Mouse (Mus musculus): ENCODE measurements around the gene Dcbld1. TPM values are rescaled to one million over a fixed set of nuclear protein-coding genes. Genes with fewer than 3 reads are reported as not detected.

The Dcbld1 gene
- 4.8 and 5.7 TPM in 2 replicates for polyA plus RNA-seq (2015; fragmentation: Nextera tagmentation; extraction: Ambion mirVana)

- Histone ChIP-seq H3K9me3 (replicated peaks) (no peaks in the 10 kb centered on the region), H3K4me1 (replicated peaks) (peaks cover 22% of the 10 kb centered on the region), H3K27me3 (peaks cover 19% of the 10 kb centered on the region), H3K4me2 (peak within 1 kb of the TSS; percentile 91), H3K36me3 (no peaks in the 10 kb centered on the region), H3K27ac (peak within 1 kb of the TSS; percentile 29), H3K9ac (peak within 1 kb of the TSS; percentile 77), H3K4me3 (replicated peaks) (peak within 1 kb of the TSS; percentile 69)
- ATAC-seq (ENCODE audit: low read depth): peak; percentile 90
- DNase-seq: peak; percentile 35
- WGBS (ENCODE audit: insufficient replicate concordance): under 1% methylated on average over 58 of the region's 60 CpGs
These were observed at the start of gene Dcbld1 for GRCm38 (mm10) chr10:52233301-52233968. Gene Dcbld1 (plus strand): TSS chr10:52233619.

- no peaks in the 10 kb centered on the region for H3K4me1 ChIP-seq (replicated peaks)
- ATAC-seq (ENCODE audit: low read depth) (no peak), DNase-seq (no peak)
- no peaks in the 10 kb centered on the region for H3K36me3 ChIP-seq
- no peaks in the 10 kb centered on the region for H3K9me3 ChIP-seq (replicated peaks)
- no peak overlapping the region for H3K9ac ChIP-seq
- no peak overlapping the region for H3K4me2 ChIP-seq
- WGBS (ENCODE audit: insufficient replicate concordance): 59% methylated on average over 4 of the region's 4 CpGs
- no peaks in the 10 kb centered on the region for H3K27me3 ChIP-seq
- H3K27ac ChIP-seq: no peak overlapping the region
- no peak overlapping the region for H3K4me3 ChIP-seq (replicated peaks)
These were observed 47.5 kb upstream of the Dcbld1 start for GRCm38 (mm10) chr10:52185900-52186299.

GRCm38 (mm10) chr10:52194957-52195852 is 38.2 kb upstream of the Dcbld1 start, which contains the start of gene Ros1:
Gene Ros1 (minus strand): TSS chr10:52195244.
- Histone ChIP-seq H3K27me3 (no peaks in the 10 kb centered on the region), H3K9me3 (replicated peaks) (no peaks in the 10 kb centered on the region), H3K4me2 (no peak within 1 kb of the TSS), H3K27ac (no peak within 1 kb of the TSS), H3K9ac (no peak within 1 kb of the TSS), H3K4me1 (replicated peaks) (no peaks in the 10 kb centered on the region), H3K36me3 (no peaks in the 10 kb centered on the region), H3K4me3 (replicated peaks) (no peak within 1 kb of the TSS)
- DNase-seq (no peak), ATAC-seq (ENCODE audit: low read depth) (no peak)
- 56% methylated on average over 7 of the region's 7 CpGs for WGBS (ENCODE audit: insufficient replicate concordance)

GRCm38 (mm10) chr10:52204006-52204405 is 29.4 kb upstream of the Dcbld1 start:
- DNase-seq: no peak
- Histone ChIP-seq H3K4me1 (replicated peaks) (no peaks in the 10 kb centered on the region), H3K9ac (no peak overlapping the region), H3K27ac (no peak overlapping the region), H3K4me2 (no peak overlapping the region), H3K9me3 (replicated peaks) (no peaks in the 10 kb centered on the region), H3K4me3 (replicated peaks) (no peak overlapping the region), H3K27me3 (no peaks in the 10 kb centered on the region), H3K36me3 (no peaks in the 10 kb centered on the region)
- 54% methylated on average over 2 of the region's 2 CpGs for WGBS (ENCODE audit: insufficient replicate concordance)
- ATAC-seq (ENCODE audit: low read depth): no peak

- 10% methylated on average over 2 of the region's 2 CpGs for WGBS (ENCODE audit: insufficient replicate concordance)
- no peak overlapping the region for H3K4me2 ChIP-seq
- H3K27me3 ChIP-seq: no peaks in the 10 kb centered on the region
- H3K9me3 ChIP-seq (replicated peaks): no peaks in the 10 kb centered on the region
- ATAC-seq (ENCODE audit: low read depth): no peak
- no peak for DNase-seq
- no peak overlapping the region for H3K4me3 ChIP-seq (replicated peaks)
- no peaks in the 10 kb centered on the region for H3K36me3 ChIP-seq
- H3K27ac ChIP-seq: no peak overlapping the region
- H3K9ac ChIP-seq: no peak overlapping the region
- peaks cover 5% of the 10 kb centered on the region for H3K4me1 ChIP-seq (replicated peaks)
These were observed 18.1 kb upstream of the Dcbld1 start for GRCm38 (mm10) chr10:52215267-52215818.

- Histone ChIP-seq H3K9me3 (replicated peaks) (no peaks in the 10 kb centered on the region), H3K9ac (no peak overlapping the region), H3K4me2 (no peak overlapping the region), H3K4me3 (replicated peaks) (no peak overlapping the region), H3K27me3 (no peaks in the 10 kb centered on the region), H3K36me3 (no peaks in the 10 kb centered on the region), H3K27ac (no peak overlapping the region), H3K4me1 (replicated peaks) (peaks cover 5% of the 10 kb centered on the region)
- DNase-seq: no peak
- ATAC-seq (ENCODE audit: low read depth): no peak
- WGBS (ENCODE audit: insufficient replicate concordance): 17% methylated on average over 7 of the region's 7 CpGs
These were observed 16.4 kb upstream of the Dcbld1 start for GRCm38 (mm10) chr10:52216797-52217563.

- Histone ChIP-seq H3K9me3 (replicated peaks) (no peaks in the 10 kb centered on the region), H3K4me2 (no peak overlapping the region), H3K27me3 (no peaks in the 10 kb centered on the region), H3K4me3 (replicated peaks) (no peak overlapping the region), H3K27ac (no peak overlapping the region), H3K9ac (no peak overlapping the region), H3K36me3 (no peaks in the 10 kb centered on the region), H3K4me1 (replicated peaks) (peaks cover 5% of the 10 kb centered on the region)
- ATAC-seq (ENCODE audit: low read depth) (no peak), DNase-seq (no peak)
- 38% methylated on average over 7 of the region's 7 CpGs for WGBS (ENCODE audit: insufficient replicate concordance)
These were observed 15.9 kb upstream of the Dcbld1 start for GRCm38 (mm10) chr10:52217564-52217934.

GRCm38 (mm10) chr10:52219600-52219999 is 13.8 kb upstream of the Dcbld1 start:
- 70% methylated on average over 3 of the region's 3 CpGs for WGBS (ENCODE audit: insufficient replicate concordance)
- Histone ChIP-seq H3K4me2 (no peak overlapping the region), H3K4me1 (replicated peaks) (peaks cover 5% of the 10 kb centered on the region), H3K9ac (no peak overlapping the region), H3K4me3 (replicated peaks) (no peak overlapping the region), H3K27ac (no peak overlapping the region), H3K9me3 (replicated peaks) (no peaks in the 10 kb centered on the region), H3K27me3 (no peaks in the 10 kb centered on the region), H3K36me3 (no peaks in the 10 kb centered on the region)
- no peak for ATAC-seq (ENCODE audit: low read depth)
- no peak for DNase-seq

GRCm38 (mm10) chr10:52232196-52233176 is 933 bp upstream of the Dcbld1 start:
- peaks cover 19% of the 10 kb centered on the region for H3K27me3 ChIP-seq
- peak overlapping the region; percentile 91 for H3K4me2 ChIP-seq
- peak overlapping the region; percentile 69 for H3K4me3 ChIP-seq (replicated peaks)
- H3K9ac ChIP-seq: 0 out of 2 replicates have a peak overlapping the region, but pooled peaks have one; percentile 26
- DNase-seq (peak; percentile 4), ATAC-seq (ENCODE audit: low read depth) (peak; percentile 21; the same call in 1 of the 2 replicates)
- H3K27ac ChIP-seq: peak overlapping the region; percentile 21; the same call in 1 of the 2 replicates
- 9% methylated on average over 21 of the region's 21 CpGs for WGBS (ENCODE audit: insufficient replicate concordance)
- no peaks in the 10 kb centered on the region for H3K36me3 ChIP-seq
- no peaks in the 10 kb centered on the region for H3K9me3 ChIP-seq (replicated peaks)
- peaks cover 22% of the 10 kb centered on the region for H3K4me1 ChIP-seq (replicated peaks)
